Mouse (Mus musculus) limb, embryonic 10.5 days (tissue): ENCODE measurements around the gene Map2. TPM values are rescaled to one million over a fixed set of nuclear protein-coding genes. Genes with fewer than 3 reads are reported as not detected.

Source experiments
- DNase-seq: peaks from one replicate; pipeline ENCODE4 v3.0.0-alpha.2; 2017; ENCODE audit warnings: low spot score
- H3K27ac ChIP-seq: fragments of 300-500 bp; sonication (generic); 2 replicates; pipeline ENCODE4 v1.5.1; 2016; ENCODE audit warnings: mild to moderate bottlenecking
- H3K27me3 ChIP-seq: fragments of 300-500 bp; sonication (generic); 2 replicates; pipeline ENCODE4 v1.6.1; 2016; ENCODE audit warnings: low read depth, mild to moderate bottlenecking; ENCODE audit not compliant: poor library complexity, severe bottlenecking
- H3K36me3 ChIP-seq: fragments of 300-500 bp; sonication (generic); 2 replicates; pipeline ENCODE4 v1.6.1; 2016; ENCODE audit warnings: mild to moderate bottlenecking, moderate library complexity
- H3K4me1 ChIP-seq: fragments of 300-500 bp; sonication (generic); 2 replicates; pipeline ENCODE4 v1.6.1; 2016
- H3K4me3 ChIP-seq: fragments of 300-500 bp; sonication (generic); 2 replicates; pipeline ENCODE4 v1.5.1; 2016; ENCODE audit warnings: mild to moderate bottlenecking, moderate library complexity
- H3K9me3 ChIP-seq: fragments of 300-500 bp; sonication (generic); replicated peaks from 2 replicates; pipeline ENCODE4 v1.6.1; 2016; ENCODE audit warnings: mild to moderate bottlenecking
- WGBS: fragments of 180-500 bp; shearing (Covaris S2); methylation state at CpG from one replicate; pipeline ENCODE4 v1.1.7; 2016; 5-methylcytosine and 5-hydroxymethylcytosine counted together
- polyA plus RNA-seq: library from polyadenylated mRNA; unstranded; fragments of >200 nt; fragmentation: Nextera tagmentation; extraction: Ambion mirVana; gene quantifications from 2 replicates; pipeline ENCODE4 v1.2.1, GENCODE M21; 2016

The Map2 gene
- polyA plus RNA-seq, 1 experiment from 2014 or later, result 14.8 TPM

- Histone ChIP-seq H3K27ac (no peak overlapping the region), H3K4me1 (0 out of 2 replicates have a peak, but pooled peaks cover 4% of the 10 kb centered on the region), H3K27me3 (no peaks in the 10 kb centered on the region), H3K4me3 (no peak overlapping the region), H3K9me3 (no peaks in the 10 kb centered on the region), H3K36me3 (no peaks in the 10 kb centered on the region)
- DNase-seq, result no peak
- WGBS, result 69% methylated on average over 8 of the region's 8 CpGs
These were observed 213.5 kb downstream of the Map2 start for GRCm38 (mm10) chr1:66388561-66388960.

GRCm38 (mm10) chr1:66394944-66395637 is 220.0 kb downstream of the Map2 start:
- H3K36me3 ChIP-seq, result no peaks in the 10 kb centered on the region
- H3K9me3 ChIP-seq, result no peaks in the 10 kb centered on the region
- 37% methylated on average over 8 of the region's 8 CpGs for WGBS
- H3K4me1 ChIP-seq, result peaks cover 4% of the 10 kb centered on the region; the same call in 1 of the 2 replicates
- no peak for DNase-seq
- no peaks in the 10 kb centered on the region for H3K27me3 ChIP-seq
- H3K27ac ChIP-seq, result no peak overlapping the region
- H3K4me3 ChIP-seq, result no peak overlapping the region

- Histone ChIP-seq H3K27ac (no peak overlapping the region), H3K36me3 (no peaks in the 10 kb centered on the region), H3K9me3 (no peaks in the 10 kb centered on the region), H3K27me3 (no peaks in the 10 kb centered on the region), H3K4me3 (no peak overlapping the region), H3K4me1 (peaks cover 4% of the 10 kb centered on the region; the same call in 1 of the 2 replicates)
- no peak for DNase-seq
- WGBS, result 87% methylated on average over 2 of the region's 2 CpGs
These were observed 220.8 kb downstream of the Map2 start for GRCm38 (mm10) chr1:66395826-66396225.

GRCm38 (mm10) chr1:66401902-66402301 is 226.8 kb downstream of the Map2 start:
- Histone ChIP-seq H3K27ac (no peak overlapping the region), H3K27me3 (no peaks in the 10 kb centered on the region), H3K4me3 (no peak overlapping the region), H3K9me3 (no peaks in the 10 kb centered on the region), H3K4me1 (no peaks in the 10 kb centered on the region), H3K36me3 (no peaks in the 10 kb centered on the region)
- WGBS, result 89% methylated on average over 9 of the region's 9 CpGs
- DNase-seq, result no peak

GRCm38 (mm10) chr1:66407270-66407967 is 232.3 kb downstream of the Map2 start:
- no peak overlapping the region for H3K27ac ChIP-seq
- H3K36me3 ChIP-seq, result no peaks in the 10 kb centered on the region
- H3K4me1 ChIP-seq, result no peaks in the 10 kb centered on the region

GRCm38 (mm10) chr1:66418360-66418759 is 243.3 kb downstream of the Map2 start:
- Histone ChIP-seq H3K9me3 (no peaks in the 10 kb centered on the region), H3K27me3 (no peaks in the 10 kb centered on the region), H3K4me3 (no peak overlapping the region), H3K36me3 (no peaks in the 10 kb centered on the region), H3K27ac (no peak overlapping the region), H3K4me1 (no peaks in the 10 kb centered on the region)
- DNase-seq, result no peak

More at GRCm38 (mm10) chr1:66407270-66407967, 232.3 kb downstream of the Map2 start:
- H3K27me3 ChIP-seq, result no peaks in the 10 kb centered on the region
- no peaks in the 10 kb centered on the region for H3K9me3 ChIP-seq
- 78% methylated on average over 13 of the region's 13 CpGs for WGBS
- DNase-seq, result no peak
- no peak overlapping the region for H3K4me3 ChIP-seq

GRCm38 (mm10) chr1:66426073-66426472 is 251.0 kb downstream of the Map2 start:
- 92% methylated on average over 5 of the region's 5 CpGs for WGBS
- no peaks in the 10 kb centered on the region for H3K9me3 ChIP-seq
- no peaks in the 10 kb centered on the region for H3K27me3 ChIP-seq
- DNase-seq, result no peak
- no peaks in the 10 kb centered on the region for H3K36me3 ChIP-seq
- H3K4me1 ChIP-seq, result no peaks in the 10 kb centered on the region
- H3K4me3 ChIP-seq, result no peak overlapping the region
- no peak overlapping the region for H3K27ac ChIP-seq

- no peaks in the 10 kb centered on the region for H3K27me3 ChIP-seq
- no peaks in the 10 kb centered on the region for H3K36me3 ChIP-seq
- no peak overlapping the region for H3K27ac ChIP-seq
- no peak overlapping the region for H3K4me3 ChIP-seq
- H3K4me1 ChIP-seq, result no peaks in the 10 kb centered on the region
- DNase-seq, result no peak
- H3K9me3 ChIP-seq, result no peaks in the 10 kb centered on the region
These were observed 255.9 kb downstream of the Map2 start for GRCm38 (mm10) chr1:66430962-66431361.

GRCm38 (mm10) chr1:66431472-66431871 is 256.4 kb downstream of the Map2 start:
- DNase-seq, result no peak
- H3K36me3 ChIP-seq, result no peaks in the 10 kb centered on the region
- no peaks in the 10 kb centered on the region for H3K9me3 ChIP-seq
- H3K4me1 ChIP-seq, result no peaks in the 10 kb centered on the region
- no peak overlapping the region for H3K27ac ChIP-seq
- H3K27me3 ChIP-seq, result no peaks in the 10 kb centered on the region
- no peak overlapping the region for H3K4me3 ChIP-seq
- 88% methylated on average over 6 of the region's 6 CpGs for whole genome bisulfite sequencing

GRCm38 (mm10) chr1:66438069-66438468 is 263.0 kb downstream of the Map2 start:
- Histone ChIP-seq H3K36me3 (no peaks in the 10 kb centered on the region), H3K4me1 (no peaks in the 10 kb centered on the region), H3K27me3 (no peaks in the 10 kb centered on the region), H3K27ac (no peak overlapping the region), H3K4me3 (no peak overlapping the region), H3K9me3 (no peaks in the 10 kb centered on the region)
- DNase-seq, result no peak
- WGBS, result 91% methylated on average over 2 of the region's 2 CpGs

- DNase-seq, result no peak
- no peak overlapping the region for H3K4me3 ChIP-seq
- WGBS, result 89% methylated on average over 2 of the region's 2 CpGs
These were observed 267.8 kb downstream of the Map2 start for GRCm38 (mm10) chr1:66442922-66443321.

GRCm38 (mm10) chr1:66449471-66449870 is 274.4 kb downstream of the Map2 start:
- Histone ChIP-seq H3K36me3 (no peaks in the 10 kb centered on the region), H3K27me3 (no peaks in the 10 kb centered on the region), H3K4me1 (no peaks in the 10 kb centered on the region), H3K4me3 (no peak overlapping the region), H3K9me3 (no peaks in the 10 kb centered on the region), H3K27ac (no peak overlapping the region)
- WGBS, result 80% methylated on average over 2 of the region's 2 CpGs
- no peak for DNase-seq

More at GRCm38 (mm10) chr1:66442922-66443321, 267.8 kb downstream of the Map2 start:
- Histone ChIP-seq H3K27ac (no peak overlapping the region), H3K27me3 (no peaks in the 10 kb centered on the region), H3K9me3 (no peaks in the 10 kb centered on the region), H3K4me1 (no peaks in the 10 kb centered on the region), H3K36me3 (no peaks in the 10 kb centered on the region)

GRCm38 (mm10) chr1:66456580-66456979 is 281.5 kb downstream of the Map2 start:
- H3K36me3 ChIP-seq, result no peaks in the 10 kb centered on the region
- no peaks in the 10 kb centered on the region for H3K9me3 ChIP-seq
- no peaks in the 10 kb centered on the region for H3K4me1 ChIP-seq
- no peak overlapping the region for H3K4me3 ChIP-seq
- 26% methylated on average over 2 of the region's 2 CpGs for WGBS
- no peak overlapping the region for H3K27ac ChIP-seq
- H3K27me3 ChIP-seq, result no peaks in the 10 kb centered on the region
- no peak for DNase-seq
